Mouse (Mus musculus) spleen, adult 2 months (tissue): ENCODE results near the gene Rbm5. TPM values are rescaled to one million over a fixed set of nuclear protein-coding genes. Genes with fewer than 3 reads are reported as not detected.

Experiments
- DNase-seq, 2 experiments: peaks; one replicate each; pipeline versions ENCODE4 v3.0.0 to v3.0.0-alpha.2; 2012 to 2021; ENCODE audit warnings: low spot score in 2 of 2, low read depth in 1 of 2
- H3K27ac ChIP-seq: fragments of 200-500 bp; 2 replicates; pipeline ENCODE4 v1.5.1; 2012; ENCODE audit warnings: low read length, inconsistent platforms; ENCODE audit not compliant: insufficient read depth
- H3K27me3 ChIP-seq: fragments of 200-500 bp; 2 replicates; pipeline ENCODE4 v1.6.1; 2012; ENCODE audit warnings: mild to moderate bottlenecking, moderate library complexity, low read length, inconsistent platforms; ENCODE audit not compliant: control insufficient read depth, insufficient read depth
- H3K36me3 ChIP-seq: fragments of 200-500 bp; 2 replicates; pipeline ENCODE4 v1.6.1; 2012; ENCODE audit warnings: mild to moderate bottlenecking, low read length, inconsistent platforms; ENCODE audit not compliant: control insufficient read depth, insufficient read depth
- H3K4me1 ChIP-seq: fragments of 200-500 bp; 2 replicates; pipeline ENCODE4 v1.6.1; 2011; ENCODE audit warnings: inconsistent platforms; ENCODE audit not compliant: control insufficient read depth, insufficient read depth, insufficient read length
- H3K4me3 ChIP-seq: fragments of 200-500 bp; 2 replicates; pipeline ENCODE4 v1.5.1; 2011; ENCODE audit warnings: mild to moderate bottlenecking, inconsistent platforms; ENCODE audit not compliant: insufficient read depth, insufficient read length; ENCODE audit errors: extremely low read depth
- CTCF ChIP-seq: fragments of 200-500 bp; IDR thresholded peaks from 2 replicates; pipeline ENCODE4 v1.5.1; 2011; ENCODE audit warnings: mild to moderate bottlenecking, inconsistent platforms; ENCODE audit not compliant: insufficient read depth, insufficient read length, insufficient replicate concordance; ENCODE audit errors: extremely low read depth
- POLR2A ChIP-seq: fragments of 200-500 bp; IDR thresholded peaks from 2 replicates; pipeline ENCODE4 v1.6.1; 2011; ENCODE audit warnings: low read depth, low read length, inconsistent platforms
- WGBS: fragments of 180-500 bp; shearing (Covaris S2); methylation state at CpG from one replicate; pipeline ENCODE4 v1.1.7; 2018; 5-methylcytosine and 5-hydroxymethylcytosine counted together
- polyA plus RNA-seq: library from polyadenylated mRNA; depleted of rRNA; stranded (reverse); fragments of >200 nt; gene quantifications from 2 replicates; pipeline ENCODE4 v1.2.3, GENCODE M21; 2012

The Rbm5 gene
- polyA plus RNA-seq, 1 experiment: 76.0 TPM

DNA sequence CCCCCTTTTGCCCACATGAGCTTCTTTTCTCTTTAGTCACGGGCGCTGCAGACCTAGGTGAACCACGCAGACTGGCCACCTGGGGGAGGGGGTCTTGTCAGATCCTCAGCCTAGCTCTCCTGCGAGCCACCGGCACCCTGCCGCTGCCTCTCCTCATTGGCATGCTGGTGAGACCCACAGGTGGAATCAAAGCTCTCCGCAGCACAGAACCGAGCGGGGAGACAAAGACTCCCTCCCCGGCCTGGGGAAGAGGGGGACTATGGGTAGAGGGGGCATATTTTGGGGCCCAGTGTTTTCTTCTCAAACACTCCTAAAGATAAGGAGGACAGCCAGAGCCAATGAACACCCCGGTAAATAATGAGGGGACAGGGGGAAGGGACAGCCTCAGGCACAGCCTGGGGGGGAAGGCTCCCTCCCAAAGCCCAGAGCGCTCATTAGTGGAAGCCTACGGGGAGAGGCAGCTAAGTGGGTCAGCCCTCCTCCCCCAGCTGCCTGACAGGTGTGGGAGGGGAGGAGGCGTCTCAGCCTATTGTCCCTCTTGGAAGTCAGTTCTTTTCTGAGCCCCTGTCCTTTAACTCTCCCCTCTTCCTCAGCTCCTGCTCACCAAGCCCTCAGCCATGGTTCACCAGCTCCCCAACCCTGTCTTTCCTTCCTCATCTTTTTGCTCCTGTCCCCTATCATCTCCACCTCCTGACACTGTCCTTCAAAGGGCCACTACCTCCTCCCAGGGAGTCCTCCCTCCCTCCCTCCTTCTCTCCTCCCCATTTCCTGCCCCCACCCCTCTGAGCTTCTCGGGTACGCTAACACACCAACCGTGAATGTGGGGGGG is 35.2 kb downstream of the Rbm5 start:
- Histone ChIP-seq H3K4me3 (no peak overlapping the region), H3K27ac (no peak overlapping the region), H3K4me1 (peaks cover 6% of the 10 kb centered on the region; the same call in 1 of the 2 replicates), H3K27me3 (peaks cover 2% of the 10 kb centered on the region; the same call in 1 of the 2 replicates), H3K36me3 (peaks cover 4% of the 10 kb centered on the region)
- TF ChIP-seq CTCF: no peak
- DNase-seq: no peak
- WGBS: 18% methylated on average over 17 of the region's 17 CpGs

DNA sequence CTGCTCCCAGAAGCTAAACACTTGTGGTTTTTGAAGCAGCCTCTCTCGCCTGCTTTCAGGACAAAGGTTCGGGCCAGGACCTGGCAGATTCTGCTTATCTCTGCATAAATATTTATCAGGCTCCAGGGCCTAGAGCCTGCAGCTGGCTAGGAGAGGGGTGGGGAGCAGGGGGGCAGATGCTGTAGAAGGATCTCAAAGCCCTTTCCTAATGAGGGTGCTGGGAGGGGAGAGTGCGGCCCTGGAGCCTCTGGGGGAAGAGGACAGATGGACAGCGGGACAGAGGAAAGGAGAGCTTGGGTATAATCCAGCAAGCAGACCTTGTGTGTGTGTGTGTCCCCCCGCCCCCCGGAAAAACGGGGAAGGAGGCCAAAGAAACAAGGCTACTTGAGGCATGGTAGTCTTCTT is 36.2 kb downstream of the Rbm5 start:
- DNase-seq: no peak
- H3K4me1 ChIP-seq: peaks cover 6% of the 10 kb centered on the region; the same call in 1 of the 2 replicates
- no peak overlapping the region for H3K4me3 ChIP-seq
- peaks cover 2% of the 10 kb centered on the region; the same call in 1 of the 2 replicates for H3K36me3 ChIP-seq
- peaks cover 2% of the 10 kb centered on the region; the same call in 1 of the 2 replicates for H3K27me3 ChIP-seq
- no peak for TF ChIP-seq POLR2A
- no peak for TF ChIP-seq CTCF
- WGBS: 64% methylated on average over 7 of the region's 7 CpGs
- H3K27ac ChIP-seq: no peak overlapping the region

DNA sequence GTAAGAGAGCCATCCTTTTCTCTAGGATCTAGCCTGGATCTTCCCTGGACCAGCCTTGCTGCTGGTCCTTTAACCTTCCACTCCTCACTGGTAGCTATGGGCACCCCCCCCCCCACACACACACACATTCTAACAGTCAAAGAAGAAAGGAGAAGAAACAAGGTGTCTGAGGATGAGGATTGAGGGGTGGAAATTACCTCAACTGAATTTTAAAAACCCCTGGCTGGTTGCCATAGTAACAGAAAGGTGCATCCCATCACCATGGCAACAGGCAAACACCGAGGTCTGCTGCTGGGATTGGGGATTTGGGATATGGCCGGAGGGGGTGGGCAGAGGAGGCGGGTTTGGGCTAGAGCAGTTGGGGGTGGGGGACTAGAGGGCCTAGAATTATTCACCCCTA is 41.1 kb downstream of the Rbm5 start:
- TF ChIP-seq POLR2A (no peak), CTCF (no peak)
- 78% methylated on average over 3 of the region's 3 CpGs for WGBS
- Histone ChIP-seq H3K4me1 (no peaks in the 10 kb centered on the region), H3K27me3 (no peaks in the 10 kb centered on the region), H3K27ac (no peak overlapping the region), H3K4me3 (no peak overlapping the region), H3K36me3 (no peaks in the 10 kb centered on the region)
- no peak for DNase-seq

DNA sequence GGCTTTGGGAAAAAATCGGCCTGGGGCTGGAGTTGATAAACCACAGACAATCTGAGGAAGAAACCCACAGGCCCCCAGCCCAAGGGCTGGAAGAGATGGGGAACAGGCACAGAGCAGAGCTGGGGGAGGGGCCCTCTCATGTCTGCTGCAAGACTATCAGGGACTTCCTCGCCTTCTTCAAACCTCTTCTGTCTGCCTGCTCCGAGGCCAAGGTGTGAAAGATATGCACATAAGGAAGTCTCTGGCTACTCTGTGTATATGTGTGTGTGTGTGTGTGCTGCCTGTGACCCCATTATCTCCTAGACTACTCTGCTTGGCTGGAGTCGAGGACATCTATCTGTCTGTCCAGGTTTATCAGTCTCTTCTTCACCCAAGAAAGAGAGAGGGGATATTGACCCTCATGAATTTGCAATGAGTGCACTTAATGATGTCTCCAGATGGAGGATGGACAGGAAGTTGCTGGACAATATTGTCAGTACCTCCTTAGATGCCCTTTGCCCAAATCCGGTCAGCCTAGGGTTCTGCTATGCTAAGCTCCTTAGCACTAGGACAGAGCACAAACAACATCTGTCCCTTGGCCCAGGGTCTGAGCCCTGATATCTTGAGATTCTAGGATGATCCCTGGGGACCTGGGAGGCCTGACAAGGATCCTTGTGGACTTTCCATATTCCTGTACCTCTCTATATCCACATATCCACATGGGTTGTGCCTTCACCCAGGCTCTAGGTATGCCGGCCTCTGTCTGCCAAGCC is 41.7 kb downstream of the Rbm5 start:
- Histone ChIP-seq H3K4me3 (no peak overlapping the region), H3K36me3 (no peaks in the 10 kb centered on the region), H3K27ac (no peak overlapping the region), H3K4me1 (peaks cover 4% of the 10 kb centered on the region; the same call in 1 of the 2 replicates), H3K27me3 (no peaks in the 10 kb centered on the region)
- DNase-seq: no peak
- 66% methylated on average over 6 of the region's 6 CpGs for WGBS
- TF ChIP-seq CTCF (no peak), POLR2A (no peak)

DNA sequence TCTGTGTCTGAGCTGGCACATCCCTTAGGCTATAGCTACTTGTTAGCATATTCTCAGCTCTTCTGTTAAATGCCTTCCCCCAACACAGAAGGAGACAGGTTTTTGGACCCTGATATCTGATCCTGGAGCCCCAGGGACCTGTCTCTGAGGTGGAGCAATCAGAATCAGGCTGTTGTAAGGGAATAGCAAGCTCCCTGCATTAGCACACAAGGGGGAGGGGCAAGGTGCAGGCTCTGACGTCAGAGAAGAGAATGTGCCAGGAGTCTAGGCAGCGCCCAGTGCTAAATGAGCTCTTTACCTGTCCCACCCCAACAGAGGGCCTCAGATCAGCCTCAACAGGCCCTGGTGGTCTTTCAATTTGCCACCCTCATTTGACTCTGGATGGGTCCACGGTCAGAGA is 43.8 kb downstream of the Rbm5 start:
- WGBS: 74% methylated on average over 3 of the region's 3 CpGs
- Histone ChIP-seq H3K36me3 (no peaks in the 10 kb centered on the region), H3K4me1 (peaks cover 8% of the 10 kb centered on the region; the same call in 1 of the 2 replicates)

DNA sequence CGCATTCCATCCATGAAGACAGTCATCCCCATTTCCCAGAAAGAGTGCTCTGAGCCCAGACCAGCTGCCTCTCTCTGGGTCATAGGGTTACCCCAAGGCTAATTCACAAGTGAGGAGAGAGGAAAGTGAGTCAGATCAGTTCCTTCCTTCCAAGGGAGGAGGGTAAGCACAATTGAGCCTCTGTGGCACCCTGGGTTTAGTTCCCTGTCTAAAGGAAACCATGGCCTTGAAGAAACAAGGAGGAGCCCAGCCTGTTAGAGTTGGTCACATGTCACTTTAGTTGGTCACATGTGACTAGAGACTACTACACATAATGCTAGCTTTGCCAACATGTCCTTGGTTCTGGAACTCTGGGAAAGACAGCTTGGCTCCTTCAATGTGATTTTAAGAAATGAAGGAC is 46.0 kb downstream of the Rbm5 start:
- Histone ChIP-seq H3K36me3 (no peaks in the 10 kb centered on the region), H3K27ac (peak overlapping the region; percentile 30), H3K4me1 (peaks cover 8% of the 10 kb centered on the region; the same call in 1 of the 2 replicates), H3K27me3 (no peaks in the 10 kb centered on the region), H3K4me3 (no peak overlapping the region)
- DNase-seq: no peak
- TF ChIP-seq CTCF (no peak), POLR2A (no peak)
- WGBS: 90% methylated on average over 1 of the region's 1 CpGs

More for the DNA sequence above, 43.8 kb downstream of the Rbm5 start:
- Histone ChIP-seq H3K27me3 (no peaks in the 10 kb centered on the region), H3K27ac (no peak overlapping the region), H3K4me3 (no peak overlapping the region)
- TF ChIP-seq CTCF: no peak
- TF ChIP-seq POLR2A: no peak
- DNase-seq: no peak
